Mouse (Mus musculus): ENCODE data around the gene Slc36a4. TPM values are rescaled to one million over a fixed set of nuclear protein-coding genes. Genes with fewer than 3 reads are reported as not detected.
A peak's percentile ranks its signal among the peaks of the same experiment; 100 is the strongest.

The Slc36a4 gene
- polyA plus RNA-seq (2012): 0.01 TPM in 2 replicates

- H3K36me3 ChIP-seq (ENCODE audit: control insufficient read depth): no peaks in the 10 kb centered on the region
- H3K4me3 ChIP-seq (replicated peaks): peak within 1 kb of the TSS; percentile 60
- peaks cover 21% of the 10 kb centered on the region for H3K27me3 ChIP-seq (ENCODE audit: control insufficient read depth)
Measured at GRCm38 (mm10) chr9:15709599-15710381, at the start of gene Slc36a4. TSS of gene Slc36a4 (plus strand) at chr9:15709738.

GRCm38 (mm10) chr9:15664606-15665005, 44.9 kb upstream of the Slc36a4 start:
- Histone ChIP-seq H3K9me3 (ENCODE audit: control insufficient read depth, low read length) (no peaks in the 10 kb centered on the region), H3K4me1 (ENCODE audit: control insufficient read depth) (no peaks in the 10 kb centered on the region), H3K27me3 (ENCODE audit: control insufficient read depth) (no peaks in the 10 kb centered on the region), H3K4me3 (replicated peaks) (no peak overlapping the region), H3K36me3 (ENCODE audit: control insufficient read depth) (no peaks in the 10 kb centered on the region)
- TF ChIP-seq TAL1 (IDR thresholded peaks at IDR 0.05; ENCODE audit: low read length) (no peak), GATA1 (IDR thresholded peaks at IDR 0.05; ENCODE audit: low read length) (no peak)

More at GRCm38 (mm10) chr9:15709599-15710381, at the start of gene Slc36a4:
- H3K4me1 ChIP-seq (ENCODE audit: control insufficient read depth): peaks cover 12% of the 10 kb centered on the region
- no peaks in the 10 kb centered on the region for H3K9me3 ChIP-seq (ENCODE audit: control insufficient read depth, low read length)
- TF ChIP-seq TAL1 (IDR thresholded peaks at IDR 0.05; ENCODE audit: low read length): no peak
- TF ChIP-seq GATA1 (IDR thresholded peaks at IDR 0.05; ENCODE audit: low read length): no peak

- Histone ChIP-seq H3K4me3 (replicated peaks) (no peak overlapping the region), H3K27me3 (ENCODE audit: control insufficient read depth) (no peaks in the 10 kb centered on the region), H3K4me1 (ENCODE audit: control insufficient read depth) (no peaks in the 10 kb centered on the region), H3K36me3 (ENCODE audit: control insufficient read depth) (no peaks in the 10 kb centered on the region), H3K9me3 (ENCODE audit: control insufficient read depth, low read length) (no peaks in the 10 kb centered on the region)
- TF ChIP-seq GATA1 (IDR thresholded peaks at IDR 0.05; ENCODE audit: low read length): no peak
- TF ChIP-seq TAL1 (IDR thresholded peaks at IDR 0.05; ENCODE audit: low read length): no peak
Measured at GRCm38 (mm10) chr9:15669452-15669851, 40.1 kb upstream of the Slc36a4 start.

- no peak overlapping the region for H3K4me3 ChIP-seq (replicated peaks)
- no peak for TF ChIP-seq GATA1 (IDR thresholded peaks at IDR 0.05; ENCODE audit: low read length)
- no peak for TF ChIP-seq TAL1 (IDR thresholded peaks at IDR 0.05; ENCODE audit: low read length)
- H3K27me3 ChIP-seq (ENCODE audit: control insufficient read depth): no peaks in the 10 kb centered on the region
- H3K9me3 ChIP-seq (ENCODE audit: control insufficient read depth, low read length): no peaks in the 10 kb centered on the region
- no peaks in the 10 kb centered on the region for H3K4me1 ChIP-seq (ENCODE audit: control insufficient read depth)
- no peaks in the 10 kb centered on the region for H3K36me3 ChIP-seq (ENCODE audit: control insufficient read depth)
Measured at GRCm38 (mm10) chr9:15670002-15670527, 39.5 kb upstream of the Slc36a4 start.

DNA sequence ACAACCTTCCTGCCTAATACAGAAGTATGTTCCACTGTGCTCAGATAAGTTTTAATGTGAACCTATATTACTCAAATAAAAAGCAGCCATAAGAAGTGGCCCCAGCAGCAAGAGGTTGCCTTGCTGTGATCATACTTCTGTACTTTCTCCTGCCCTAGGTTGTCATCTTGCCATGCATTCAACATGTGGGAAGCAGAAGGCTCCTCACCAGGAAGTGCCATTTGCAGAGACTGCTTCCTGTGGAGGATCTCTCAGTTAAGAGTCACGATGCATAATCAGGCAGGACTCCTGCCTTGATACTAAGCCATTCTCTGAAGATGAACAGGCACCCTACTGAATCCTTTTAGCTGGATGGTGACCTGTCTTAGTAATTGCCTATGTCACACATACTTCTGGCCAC, 37.3 kb upstream of the Slc36a4 start:
- no peaks in the 10 kb centered on the region for H3K36me3 ChIP-seq (ENCODE audit: control insufficient read depth)
- TF ChIP-seq GATA1 (IDR thresholded peaks at IDR 0.05; ENCODE audit: low read length) (no peak), TAL1 (IDR thresholded peaks at IDR 0.05; ENCODE audit: low read length) (no peak)

DNA sequence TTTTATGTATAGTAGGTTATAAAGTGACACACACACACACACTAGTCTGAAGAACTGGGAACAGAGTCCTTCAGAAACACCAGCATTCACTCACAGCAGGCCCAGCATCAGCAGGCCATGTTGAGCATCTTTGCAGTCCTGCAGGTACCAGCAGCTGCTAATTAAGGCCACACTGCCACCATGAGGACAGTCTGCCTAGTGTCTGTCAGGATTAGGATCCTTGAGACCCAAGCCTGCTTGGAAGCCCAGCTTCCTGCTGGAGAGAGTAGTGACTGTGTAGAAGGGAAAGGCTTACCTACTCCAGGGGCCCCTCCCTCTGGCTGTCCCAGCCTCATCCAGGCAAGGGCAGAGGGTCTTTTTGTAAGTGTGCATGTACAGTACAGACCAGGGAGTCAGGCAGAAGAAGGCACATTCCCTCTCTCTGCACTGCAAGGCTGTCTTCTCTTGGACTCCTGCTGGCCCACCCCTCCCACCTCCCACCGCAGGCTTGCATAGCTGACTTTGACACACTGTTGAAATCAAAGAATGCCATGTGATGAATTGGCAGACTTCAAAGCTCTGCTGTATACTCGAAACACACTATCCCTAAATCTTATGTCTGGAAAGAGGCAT, 27.6 kb upstream of the Slc36a4 start:
- no peaks in the 10 kb centered on the region for H3K9me3 ChIP-seq (ENCODE audit: control insufficient read depth, low read length)
- TF ChIP-seq GATA1 (IDR thresholded peaks at IDR 0.05; ENCODE audit: low read length) (no peak), TAL1 (IDR thresholded peaks at IDR 0.05; ENCODE audit: low read length) (no peak)
- H3K4me1 ChIP-seq (ENCODE audit: control insufficient read depth): no peaks in the 10 kb centered on the region
- H3K36me3 ChIP-seq (ENCODE audit: control insufficient read depth): no peaks in the 10 kb centered on the region
- H3K4me3 ChIP-seq (replicated peaks): no peak overlapping the region
- no peaks in the 10 kb centered on the region for H3K27me3 ChIP-seq (ENCODE audit: control insufficient read depth)

More for the DNA sequence above, 37.3 kb upstream of the Slc36a4 start:
- Histone ChIP-seq H3K9me3 (ENCODE audit: control insufficient read depth, low read length) (no peaks in the 10 kb centered on the region), H3K4me3 (replicated peaks) (no peak overlapping the region), H3K27me3 (ENCODE audit: control insufficient read depth) (no peaks in the 10 kb centered on the region), H3K4me1 (ENCODE audit: control insufficient read depth) (no peaks in the 10 kb centered on the region)

GRCm38 (mm10) chr9:15685215-15685614, 24.3 kb upstream of the Slc36a4 start:
- TF ChIP-seq TAL1 (IDR thresholded peaks at IDR 0.05; ENCODE audit: low read length) (no peak), GATA1 (IDR thresholded peaks at IDR 0.05; ENCODE audit: low read length) (no peak)
- H3K4me3 ChIP-seq (replicated peaks): no peak overlapping the region
- H3K27me3 ChIP-seq (ENCODE audit: control insufficient read depth): no peaks in the 10 kb centered on the region
- H3K9me3 ChIP-seq (ENCODE audit: control insufficient read depth, low read length): no peaks in the 10 kb centered on the region
- H3K36me3 ChIP-seq (ENCODE audit: control insufficient read depth): no peaks in the 10 kb centered on the region
- no peaks in the 10 kb centered on the region for H3K4me1 ChIP-seq (ENCODE audit: control insufficient read depth)

DNA sequence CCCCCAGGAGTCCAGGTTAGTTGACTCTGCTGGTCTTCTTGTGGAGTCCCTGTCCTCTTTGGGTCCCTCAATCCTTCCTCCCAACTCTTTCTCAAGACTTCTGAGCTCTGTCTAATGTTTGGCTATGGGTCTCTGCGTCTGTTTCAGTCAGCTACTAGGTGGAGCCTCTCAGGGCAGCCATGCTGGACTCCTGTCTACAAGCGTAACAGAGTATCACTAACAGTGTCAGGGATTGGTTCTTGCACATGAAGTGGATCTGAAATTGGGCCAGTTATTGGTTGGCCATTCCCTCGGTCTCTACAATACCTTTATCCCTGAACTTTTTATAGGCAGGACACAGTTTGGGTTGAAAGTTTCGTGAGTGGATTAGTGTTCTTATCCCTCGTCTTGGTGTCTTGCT, 22.2 kb upstream of the Slc36a4 start:
- Histone ChIP-seq H3K27me3 (ENCODE audit: control insufficient read depth) (no peaks in the 10 kb centered on the region), H3K4me3 (replicated peaks) (no peak overlapping the region), H3K9me3 (ENCODE audit: control insufficient read depth, low read length) (no peaks in the 10 kb centered on the region), H3K36me3 (ENCODE audit: control insufficient read depth) (no peaks in the 10 kb centered on the region), H3K4me1 (ENCODE audit: control insufficient read depth) (no peaks in the 10 kb centered on the region)
- no peak for TF ChIP-seq TAL1 (IDR thresholded peaks at IDR 0.05; ENCODE audit: low read length)
- no peak for TF ChIP-seq GATA1 (IDR thresholded peaks at IDR 0.05; ENCODE audit: low read length)

- Histone ChIP-seq H3K9me3 (ENCODE audit: control insufficient read depth, low read length) (no peaks in the 10 kb centered on the region), H3K27me3 (ENCODE audit: control insufficient read depth) (no peaks in the 10 kb centered on the region), H3K4me1 (ENCODE audit: control insufficient read depth) (no peaks in the 10 kb centered on the region), H3K36me3 (ENCODE audit: control insufficient read depth) (no peaks in the 10 kb centered on the region), H3K4me3 (replicated peaks) (no peak overlapping the region)
- TF ChIP-seq GATA1 (IDR thresholded peaks at IDR 0.05; ENCODE audit: low read length) (no peak), TAL1 (IDR thresholded peaks at IDR 0.05; ENCODE audit: low read length) (no peak)
Measured at GRCm38 (mm10) chr9:15693847-15694246, 15.7 kb upstream of the Slc36a4 start.

All from erythroblast, embryonic 14.5 days (primary cell).